Mouse (Mus musculus) C2C12 (cell line): ENCODE measurements at regions not wholly inside any gene's neighbourhood (a gene's known extent, or its start where the extent isn't known, plus 50 kb on each side); places are given as distances from the start of the nearest gene placed in this dataset.

Experiments
- CTCF ChIP-seq: IDR thresholded peaks from one replicate; pipeline ENCODE4 v1.5.1; 2011; ENCODE audit not compliant: control insufficient read depth, insufficient read depth, insufficient read length
- MYOG ChIP-seq: IDR thresholded peaks from one replicate; pipeline ENCODE4 v1.6.1; 2011; ENCODE audit not compliant: control insufficient read depth, insufficient read length; ENCODE audit errors: extremely low read depth

DNA sequence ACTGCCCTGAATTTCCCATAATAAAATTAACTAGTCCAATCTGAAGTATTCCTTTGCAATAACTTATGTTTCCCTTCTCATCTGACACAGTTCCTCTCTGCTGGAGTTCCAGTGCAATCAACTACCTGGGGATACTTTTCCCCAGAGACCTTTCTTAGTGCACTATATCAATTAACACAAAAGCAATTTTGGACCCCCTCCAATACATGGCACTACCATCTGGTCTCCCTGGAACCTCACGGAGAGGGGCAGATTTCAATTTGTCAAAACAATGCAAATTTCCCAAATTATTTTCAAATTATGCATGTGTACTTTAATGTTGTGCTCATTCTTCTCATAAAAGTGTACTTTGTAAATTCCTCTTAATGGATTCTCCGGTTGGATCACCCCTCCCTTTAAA, 518.9 kb upstream of the Tenm3 start:
- no peak for TF ChIP-seq CTCF
- TF ChIP-seq MYOG: no peak
